Mouse (Mus musculus): ENCODE measurements around the gene Itpr2. TPM values are rescaled to one million over a fixed set of nuclear protein-coding genes. Genes with fewer than 3 reads are reported as not detected.

Gene Itpr2
- polyA plus RNA-seq, 1 experiment from 2014 or later = 8.0 TPM

- WGBS = 77% methylated on average over 7 of the region's 7 CpGs
- no peak overlapping the region for H3K9ac ChIP-seq
Measured at GRCm38 (mm10) chr6:146337237-146337636, 164.8 kb downstream of the Itpr2 start.

GRCm38 (mm10) chr6:146335191-146335590, 166.8 kb downstream of the Itpr2 start:
- Histone ChIP-seq H3K4me1 (no peaks in the 10 kb centered on the region), H3K27ac (no peak overlapping the region), H3K36me3 (no peaks in the 10 kb centered on the region), H3K9me3 (replicated peaks) (no peaks in the 10 kb centered on the region), H3K4me3 (no peak overlapping the region), H3K27me3 (no peaks in the 10 kb centered on the region), H3K4me2 (replicated peaks) (no peak overlapping the region), H3K9ac (no peak overlapping the region)
- no peak for ATAC-seq (ENCODE audit: low FRiP score)
- 95% methylated on average over 9 of the region's 9 CpGs for WGBS

More at GRCm38 (mm10) chr6:146337237-146337636, 164.8 kb downstream of the Itpr2 start:
- H3K4me3 ChIP-seq = no peak overlapping the region
- no peak overlapping the region for H3K4me2 ChIP-seq (replicated peaks)
- H3K27me3 ChIP-seq = no peaks in the 10 kb centered on the region
- no peak for ATAC-seq (ENCODE audit: low FRiP score)
- H3K27ac ChIP-seq = no peak overlapping the region
- H3K4me1 ChIP-seq = no peaks in the 10 kb centered on the region
- no peaks in the 10 kb centered on the region for H3K36me3 ChIP-seq
- H3K9me3 ChIP-seq (replicated peaks) = no peaks in the 10 kb centered on the region

GRCm38 (mm10) chr6:146333506-146333905, 168.5 kb downstream of the Itpr2 start:
- no peak for ATAC-seq (ENCODE audit: low FRiP score)
- Histone ChIP-seq H3K9me3 (replicated peaks) (no peaks in the 10 kb centered on the region), H3K27ac (no peak overlapping the region), H3K36me3 (no peaks in the 10 kb centered on the region), H3K27me3 (no peaks in the 10 kb centered on the region), H3K4me3 (no peak overlapping the region), H3K9ac (no peak overlapping the region), H3K4me2 (replicated peaks) (no peak overlapping the region), H3K4me1 (no peaks in the 10 kb centered on the region)
- WGBS = 95% methylated on average over 3 of the region's 3 CpGs

- Histone ChIP-seq H3K9ac (no peak overlapping the region), H3K36me3 (no peaks in the 10 kb centered on the region), H3K27ac (no peak overlapping the region), H3K4me1 (no peaks in the 10 kb centered on the region), H3K9me3 (replicated peaks) (no peaks in the 10 kb centered on the region), H3K4me2 (replicated peaks) (no peak overlapping the region), H3K27me3 (no peaks in the 10 kb centered on the region), H3K4me3 (no peak overlapping the region)
- 67% methylated on average over 6 of the region's 6 CpGs for WGBS
- ATAC-seq (ENCODE audit: low FRiP score) = no peak
Measured at GRCm38 (mm10) chr6:146331017-146331669, 170.9 kb downstream of the Itpr2 start.

GRCm38 (mm10) chr6:146329079-146329478, 172.9 kb downstream of the Itpr2 start:
- WGBS = 82% methylated on average over 3 of the region's 3 CpGs
- no peak overlapping the region for H3K4me2 ChIP-seq (replicated peaks)
- no peaks in the 10 kb centered on the region for H3K27me3 ChIP-seq
- H3K36me3 ChIP-seq = no peaks in the 10 kb centered on the region
- H3K27ac ChIP-seq = no peak overlapping the region
- ATAC-seq (ENCODE audit: low FRiP score) = no peak
- H3K9ac ChIP-seq = no peak overlapping the region
- no peak overlapping the region for H3K4me3 ChIP-seq
- no peaks in the 10 kb centered on the region for H3K9me3 ChIP-seq (replicated peaks)
- peaks cover 6% of the 10 kb centered on the region; the same call in 1 of the 2 replicates for H3K4me1 ChIP-seq

GRCm38 (mm10) chr6:146326631-146327030, 175.4 kb downstream of the Itpr2 start:
- H3K36me3 ChIP-seq = no peaks in the 10 kb centered on the region
- no peak for ATAC-seq (ENCODE audit: low FRiP score)
- WGBS = 96% methylated on average over 8 of the region's 8 CpGs
- H3K9me3 ChIP-seq (replicated peaks) = no peaks in the 10 kb centered on the region
- no peak overlapping the region for H3K9ac ChIP-seq
- no peak overlapping the region for H3K4me3 ChIP-seq
- no peak overlapping the region for H3K27ac ChIP-seq
- H3K4me1 ChIP-seq = peaks cover 6% of the 10 kb centered on the region; the same call in 1 of the 2 replicates
- H3K4me2 ChIP-seq (replicated peaks) = no peak overlapping the region
- no peaks in the 10 kb centered on the region for H3K27me3 ChIP-seq

GRCm38 (mm10) chr6:146324541-146325204, 177.3 kb downstream of the Itpr2 start:
- no peaks in the 10 kb centered on the region for H3K9me3 ChIP-seq (replicated peaks)
- peaks cover 6% of the 10 kb centered on the region; the same call in 1 of the 2 replicates for H3K4me1 ChIP-seq
- H3K36me3 ChIP-seq = no peaks in the 10 kb centered on the region
- H3K27me3 ChIP-seq = no peaks in the 10 kb centered on the region
- no peak overlapping the region for H3K4me2 ChIP-seq (replicated peaks)
- no peak overlapping the region for H3K4me3 ChIP-seq
- no peak overlapping the region for H3K27ac ChIP-seq
- H3K9ac ChIP-seq = no peak overlapping the region
- WGBS = 73% methylated on average over 19 of the region's 19 CpGs
- no peak for ATAC-seq (ENCODE audit: low FRiP score)

- H3K27me3 ChIP-seq = no peaks in the 10 kb centered on the region
- no peak overlapping the region for H3K4me2 ChIP-seq (replicated peaks)
- H3K36me3 ChIP-seq = no peaks in the 10 kb centered on the region
- no peak overlapping the region for H3K9ac ChIP-seq
- H3K4me1 ChIP-seq = peaks cover 6% of the 10 kb centered on the region; the same call in 1 of the 2 replicates
- no peaks in the 10 kb centered on the region for H3K9me3 ChIP-seq (replicated peaks)
- no peak overlapping the region for H3K4me3 ChIP-seq
- ATAC-seq (ENCODE audit: low FRiP score) = no peak
- 88% methylated on average over 7 of the region's 7 CpGs for WGBS
- no peak overlapping the region for H3K27ac ChIP-seq
Measured at GRCm38 (mm10) chr6:146322555-146322954, 179.5 kb downstream of the Itpr2 start.

GRCm38 (mm10) chr6:146321951-146322350, 180.1 kb downstream of the Itpr2 start:
- no peak overlapping the region for H3K4me2 ChIP-seq (replicated peaks)
- WGBS = 60% methylated on average over 4 of the region's 4 CpGs
- ATAC-seq (ENCODE audit: low FRiP score) = no peak

GRCm38 (mm10) chr6:146316415-146316814, 185.6 kb downstream of the Itpr2 start:
- ATAC-seq (ENCODE audit: low FRiP score) = no peak
- H3K9me3 ChIP-seq (replicated peaks) = no peaks in the 10 kb centered on the region
- H3K4me1 ChIP-seq = no peaks in the 10 kb centered on the region
- H3K36me3 ChIP-seq = no peaks in the 10 kb centered on the region
- 77% methylated on average over 6 of the region's 6 CpGs for WGBS
- no peak overlapping the region for H3K4me3 ChIP-seq
- H3K27me3 ChIP-seq = no peaks in the 10 kb centered on the region
- no peak overlapping the region for H3K9ac ChIP-seq
- H3K27ac ChIP-seq = no peak overlapping the region
- H3K4me2 ChIP-seq (replicated peaks) = no peak overlapping the region

More at GRCm38 (mm10) chr6:146321951-146322350, 180.1 kb downstream of the Itpr2 start:
- H3K9me3 ChIP-seq (replicated peaks) = no peaks in the 10 kb centered on the region
- H3K36me3 ChIP-seq = no peaks in the 10 kb centered on the region
- H3K4me1 ChIP-seq = peaks cover 6% of the 10 kb centered on the region; the same call in 1 of the 2 replicates
- no peak overlapping the region for H3K27ac ChIP-seq
- no peaks in the 10 kb centered on the region for H3K27me3 ChIP-seq
- H3K9ac ChIP-seq = no peak overlapping the region
- no peak overlapping the region for H3K4me3 ChIP-seq

GRCm38 (mm10) chr6:146315153-146315552, 186.9 kb downstream of the Itpr2 start:
- no peak overlapping the region for H3K9ac ChIP-seq
- H3K4me1 ChIP-seq = no peaks in the 10 kb centered on the region
- no peaks in the 10 kb centered on the region for H3K36me3 ChIP-seq
- H3K9me3 ChIP-seq (replicated peaks) = no peaks in the 10 kb centered on the region
- H3K27me3 ChIP-seq = no peaks in the 10 kb centered on the region
- no peak overlapping the region for H3K4me3 ChIP-seq
- 89% methylated on average over 8 of the region's 8 CpGs for WGBS
- ATAC-seq (ENCODE audit: low FRiP score) = no peak
- no peak overlapping the region for H3K27ac ChIP-seq
- H3K4me2 ChIP-seq (replicated peaks) = no peak overlapping the region

GRCm38 (mm10) chr6:146314304-146314703, 187.7 kb downstream of the Itpr2 start:
- H3K27ac ChIP-seq = no peak overlapping the region
- WGBS = 85% methylated on average over 5 of the region's 5 CpGs
- H3K36me3 ChIP-seq = no peaks in the 10 kb centered on the region
- no peak for ATAC-seq (ENCODE audit: low FRiP score)
- no peaks in the 10 kb centered on the region for H3K4me1 ChIP-seq
- no peak overlapping the region for H3K9ac ChIP-seq
- H3K4me3 ChIP-seq = no peak overlapping the region
- no peak overlapping the region for H3K4me2 ChIP-seq (replicated peaks)
- H3K27me3 ChIP-seq = no peaks in the 10 kb centered on the region
- H3K9me3 ChIP-seq (replicated peaks) = no peaks in the 10 kb centered on the region

GRCm38 (mm10) chr6:146313396-146313795, 188.6 kb downstream of the Itpr2 start:
- no peak for ATAC-seq (ENCODE audit: low FRiP score)
- WGBS = 94% methylated on average over 4 of the region's 4 CpGs
- Histone ChIP-seq H3K27me3 (no peaks in the 10 kb centered on the region), H3K36me3 (no peaks in the 10 kb centered on the region), H3K4me1 (no peaks in the 10 kb centered on the region), H3K4me3 (no peak overlapping the region), H3K9me3 (replicated peaks) (no peaks in the 10 kb centered on the region), H3K4me2 (replicated peaks) (no peak overlapping the region), H3K27ac (no peak overlapping the region), H3K9ac (no peak overlapping the region)

Data from hindbrain, embryonic 12.5 days (tissue).